Mouse (Mus musculus): ENCODE data around the gene Mafk.

- TF ChIP-seq GATA1 (IDR thresholded peaks at IDR 0.05; ENCODE audit: low read length) = no peak
- no peak for TF ChIP-seq TAL1 (IDR thresholded peaks at IDR 0.05; ENCODE audit: low read length)
Measured at GRCm38 (mm10) chr5:139813963-139814381, 22.7 kb downstream of the Mafk start.

All from erythroblast, embryonic 14.5 days (primary cell).